Mouse (Mus musculus) urinary bladder, adult 18-20 months (tissue): ENCODE measurements around the gene Atp5d.

Experiments used
- DNase-seq, 2 experiments: peaks; one replicate each; pipeline ENCODE4 v3.0.0; 2022; ENCODE audit warnings: low spot score in 2 of 2, mixed read lengths in 2 of 2

Atp5d gene

DNA sequence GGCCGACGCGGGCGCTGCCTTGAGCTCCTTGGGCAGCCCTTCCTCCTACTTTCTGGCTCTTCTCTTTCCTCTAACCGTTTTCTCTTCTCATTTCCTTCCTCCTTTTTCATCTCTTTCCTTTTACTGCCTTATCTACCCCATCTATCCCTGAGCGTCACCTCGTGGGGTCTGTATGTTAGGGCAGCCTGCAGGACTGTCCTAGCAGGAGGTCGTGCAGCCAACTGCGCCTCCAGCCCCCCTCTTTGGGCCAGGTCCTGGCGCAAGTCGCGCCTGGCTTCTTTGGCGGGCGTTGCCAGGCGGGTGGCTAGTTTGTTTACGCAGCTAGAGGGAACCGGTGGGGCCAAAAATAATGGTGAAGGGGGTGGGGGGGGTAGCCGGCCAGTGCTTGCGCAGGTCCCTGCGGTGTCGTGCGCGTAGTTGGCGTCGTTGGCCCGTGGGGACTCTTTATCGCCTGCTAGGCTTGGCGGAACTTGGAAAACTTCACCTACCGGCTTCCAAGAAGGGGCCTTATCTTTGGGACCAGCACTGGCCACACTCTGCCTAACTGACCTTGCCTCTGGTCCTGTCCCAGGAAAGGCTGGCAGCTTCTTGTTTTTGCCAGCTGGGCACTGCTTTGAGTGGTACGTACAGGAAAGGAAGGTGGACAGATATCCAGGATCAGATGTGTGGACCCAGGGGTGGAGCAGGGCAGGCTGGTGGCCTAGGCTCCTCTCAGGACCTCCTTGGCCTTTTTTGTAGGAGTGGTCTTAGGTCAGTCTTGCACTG lies 21.3 kb upstream of the Atp5d start:
- DNase-seq: no peak

- DNase-seq: no peak
Measured at GRCm38 (mm10) chr10:80117736-80118135, 20.7 kb upstream of the Atp5d start.

- DNase-seq: no peak
Measured at GRCm38 (mm10) chr10:80118552-80118951, 19.9 kb upstream of the Atp5d start.

GRCm38 (mm10) chr10:80120146-80120545 lies 18.3 kb upstream of the Atp5d start:
- no peak for DNase-seq

- no peak for DNase-seq
Measured at GRCm38 (mm10) chr10:80121639-80122038, 16.8 kb upstream of the Atp5d start.

- no peak for DNase-seq
Measured at GRCm38 (mm10) chr10:80123932-80124562, 14.4 kb upstream of the Atp5d start.

GRCm38 (mm10) chr10:80127920-80128319 lies 10.5 kb upstream of the Atp5d start:
- no peak for DNase-seq

DNA sequence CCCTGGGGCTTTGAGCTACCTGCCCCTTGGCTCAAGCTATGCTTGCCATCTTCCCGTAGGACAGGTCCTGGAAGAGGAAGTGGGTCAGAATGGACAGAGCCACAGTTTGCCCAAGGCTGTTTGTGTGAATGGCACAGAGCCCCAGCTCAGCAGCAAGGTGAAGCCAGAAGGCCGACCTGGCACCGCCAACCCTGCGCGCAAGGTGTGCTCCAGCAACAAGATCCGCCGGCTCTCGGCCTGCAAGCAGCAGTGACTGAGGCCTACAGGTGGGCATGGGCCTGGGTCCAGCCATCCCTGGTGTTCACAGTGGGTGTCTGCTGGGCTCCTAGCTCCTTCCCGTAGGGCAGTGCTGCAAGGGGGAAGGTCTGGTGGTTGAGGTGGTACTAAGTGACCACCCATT lies 8.6 kb upstream of the Atp5d start:
- DNase-seq: no peak

GRCm38 (mm10) chr10:80130403-80131031 lies 7.9 kb upstream of the Atp5d start:
- no peak for DNase-seq

DNA sequence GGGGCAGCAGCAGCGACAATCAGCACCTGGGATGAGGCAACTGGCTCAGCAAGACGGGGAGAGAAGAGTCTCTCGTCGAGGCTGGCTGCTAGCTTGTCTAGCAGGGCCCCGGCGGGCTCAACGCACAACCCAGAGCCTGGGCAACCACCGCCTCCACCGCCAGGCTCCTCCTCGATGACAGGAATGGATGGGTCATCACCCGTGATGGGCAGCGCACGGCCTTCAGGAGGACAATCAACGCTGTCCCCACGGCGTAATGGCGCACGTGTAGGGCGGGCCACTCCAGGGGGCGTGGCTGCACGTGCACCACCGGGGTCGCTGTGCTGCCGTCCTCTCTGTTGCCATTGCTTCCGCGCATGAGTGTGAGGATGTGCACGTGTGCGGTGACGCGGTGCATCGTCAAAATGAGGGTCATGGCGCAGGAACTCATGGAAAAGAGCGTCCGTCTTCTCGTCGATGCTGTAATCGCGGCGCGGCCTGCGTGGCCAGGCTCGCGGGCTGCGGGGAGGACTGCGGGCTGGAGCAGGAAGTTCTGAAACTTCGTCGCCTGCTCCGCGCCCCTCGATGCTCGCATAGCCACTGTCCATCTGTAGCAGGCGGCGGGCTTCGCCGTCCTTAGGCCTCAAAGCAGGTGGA lies 7.0 kb upstream of the Atp5d start:
- no peak for DNase-seq

DNA sequence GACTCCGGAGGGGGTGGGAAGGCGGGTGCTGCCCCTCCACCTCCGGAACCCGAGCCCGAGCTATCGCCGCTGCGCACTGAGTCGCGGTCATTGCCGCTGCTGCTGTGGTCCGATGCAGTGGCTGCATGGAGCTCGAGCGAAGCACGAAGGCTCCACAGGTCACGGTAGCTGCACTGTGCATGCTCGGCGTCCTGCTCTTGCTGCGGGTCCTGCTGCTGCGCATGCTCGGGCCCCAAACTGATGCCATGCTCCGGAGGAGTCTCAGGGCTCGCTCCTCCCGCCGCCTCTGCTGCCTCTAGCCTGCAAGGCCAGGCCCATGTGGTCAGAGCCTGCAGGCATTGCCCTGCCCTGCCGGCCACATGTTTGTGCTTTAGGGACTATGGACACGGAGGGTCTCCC lies 6.5 kb upstream of the Atp5d start:
- DNase-seq: no peak

- DNase-seq: no peak
Measured at GRCm38 (mm10) chr10:80133226-80133849, 5.1 kb upstream of the Atp5d start.

- DNase-seq: no peak
Measured at GRCm38 (mm10) chr10:80134421-80134820, 4.0 kb upstream of the Atp5d start.

DNA sequence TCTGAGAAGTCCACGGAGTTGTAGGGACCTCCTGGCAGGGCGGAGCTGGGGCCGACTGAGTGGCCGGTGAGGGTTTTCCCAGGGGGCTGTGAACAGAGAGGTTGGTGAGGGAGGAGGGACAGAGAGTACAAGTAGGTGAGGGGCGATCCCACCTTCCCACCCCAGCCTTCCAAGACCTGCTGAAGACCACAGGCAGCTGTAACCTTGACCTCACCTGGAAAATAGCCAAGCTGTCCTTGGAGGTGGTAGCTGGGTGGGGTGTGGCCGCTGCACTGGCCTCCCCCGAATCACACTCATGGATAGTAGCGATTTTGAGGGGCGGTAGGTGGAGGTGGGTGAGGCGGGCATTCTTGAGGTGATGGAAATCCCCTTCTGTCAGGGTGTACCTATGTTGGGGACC lies 3.3 kb upstream of the Atp5d start:
- no peak for DNase-seq

GRCm38 (mm10) chr10:80135641-80136040 lies 2.8 kb upstream of the Atp5d start:
- DNase-seq: no peak

- DNase-seq: no peak
Measured at GRCm38 (mm10) chr10:80136179-80136951, 2.1 kb upstream of the Atp5d start.

- DNase-seq: peak in 1 of 2 experiments; percentile 43
Measured at GRCm38 (mm10) chr10:80136952-80137625, 1.3 kb upstream of the Atp5d start.

DNA sequence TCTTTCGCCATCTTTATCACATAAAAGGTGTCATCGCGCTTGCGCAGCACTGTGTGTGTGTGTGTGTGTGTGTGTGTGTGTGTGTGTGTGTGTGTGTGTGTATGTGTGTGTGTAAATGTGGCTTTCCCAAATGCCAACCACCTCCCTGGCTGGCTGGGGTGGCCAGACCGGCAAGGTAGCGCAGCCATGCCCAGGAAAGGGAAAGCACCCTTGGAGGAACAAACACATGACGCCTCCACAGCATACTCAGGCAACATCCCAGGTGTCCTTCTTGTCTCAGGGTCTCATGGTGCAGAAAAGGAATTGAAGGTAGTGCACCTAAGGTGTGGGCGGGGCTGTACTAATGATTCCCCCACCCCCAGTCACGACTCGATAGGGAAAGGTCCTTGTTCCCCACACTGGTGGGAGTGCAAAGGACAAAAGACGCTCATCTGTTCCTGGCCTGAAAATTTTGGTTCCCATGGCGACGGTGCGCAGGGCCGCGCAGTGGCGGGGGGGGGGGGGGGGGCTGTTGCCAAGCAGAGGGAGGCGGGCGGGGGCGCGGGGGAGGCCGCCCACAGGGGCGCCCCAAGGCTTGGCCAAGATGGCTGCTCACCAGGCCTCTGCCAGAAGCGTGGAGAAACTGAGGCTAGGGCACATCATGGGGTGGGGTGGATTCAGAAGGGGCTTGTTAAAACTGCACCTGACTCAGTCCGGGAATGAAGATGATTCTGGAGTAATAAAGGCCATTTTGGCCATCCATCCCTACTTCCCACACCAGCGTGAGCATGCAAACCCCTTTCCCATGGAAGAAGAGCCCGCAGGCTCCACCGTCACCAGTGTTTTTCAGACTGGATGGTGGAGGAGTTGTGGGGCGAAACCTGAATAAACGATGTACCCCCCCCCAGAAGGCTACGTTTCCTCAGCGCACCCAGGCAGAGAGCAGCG lies 543 bp upstream of the Atp5d start:
- peak in 1 of 2 experiments; percentile 33 for DNase-seq

- DNase-seq: no peak
Measured at GRCm38 (mm10) chr10:80139439-80139775, 975 bp downstream of the Atp5d start.
